Mouse (Mus musculus) heart, adult 2 months (tissue): ENCODE measurements around the gene Elf5.

Experiments used
- CTCF ChIP-seq: fragments of 200-600 bp; IDR thresholded peaks from 2 replicates; pipeline ENCODE4 v1.8.1; 2022; ENCODE audit warnings: antibody characterized with exemption, mild to moderate bottlenecking, moderate library complexity
- EP300 ChIP-seq: fragments of 200-500 bp; IDR thresholded peaks from 2 replicates; pipeline ENCODE4 v1.6.1; 2011; ENCODE audit warnings: low read depth, low read length, control low read depth; ENCODE audit not compliant: insufficient read depth
- POLR2A ChIP-seq: fragments of 200-500 bp; IDR thresholded peaks from 2 replicates; pipeline ENCODE4 v1.6.1; 2011; ENCODE audit warnings: mild to moderate bottlenecking, low read depth, low read length, control low read depth; ENCODE audit not compliant: insufficient read depth

DNA sequence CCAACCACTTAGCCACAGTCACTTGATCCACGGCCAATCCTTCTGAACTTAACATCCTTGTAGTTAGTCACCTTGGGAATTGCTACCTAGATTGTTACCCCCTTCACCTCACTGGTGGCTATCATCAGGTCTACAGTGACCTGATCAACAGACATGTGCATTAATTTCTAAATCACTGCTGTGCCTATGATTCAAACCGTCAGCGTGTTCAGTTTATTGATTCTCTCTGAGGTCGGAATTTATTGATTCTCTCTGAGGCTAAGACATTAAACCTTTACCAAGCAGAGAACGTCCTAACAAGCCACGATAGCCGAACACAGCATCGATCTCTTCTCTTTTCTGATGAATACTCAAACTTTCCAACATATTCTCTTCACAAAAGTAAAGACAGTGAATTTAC lies 38.8 kb downstream of the Elf5 start:
- no peak for TF ChIP-seq CTCF
- TF ChIP-seq EP300, result no peak
- no peak for TF ChIP-seq POLR2A
